Mouse (Mus musculus) urinary bladder, postnatal 10 days (tissue): Measurements from ENCODE around the gene Sema4f.

Source experiments
- DNase-seq: peaks from one replicate; pipeline ENCODE4 v3.0.0; 2022; ENCODE audit warnings: low spot score

Sema4f gene

GRCm38 (mm10) chr6:82939167-82939912 lies at the start of gene Sema4f:
Gene Sema4f, minus strand, starts transcription at chr6:82939769.
- no peak for DNase-seq

- DNase-seq = no peak
Measured at GRCm38 (mm10) chr6:82987411-82987971, 47.9 kb upstream of the Sema4f start.

GRCm38 (mm10) chr6:82971031-82971430 lies 31.5 kb upstream of the Sema4f start:
- no peak for DNase-seq

GRCm38 (mm10) chr6:82969249-82970084 lies 29.9 kb upstream of the Sema4f start:
- DNase-seq = no peak

- no peak for DNase-seq
Measured at GRCm38 (mm10) chr6:82961664-82962063, 22.1 kb upstream of the Sema4f start.

- no peak for DNase-seq
Measured at GRCm38 (mm10) chr6:82956553-82957251, 17.1 kb upstream of the Sema4f start.

- DNase-seq = no peak
Measured at GRCm38 (mm10) chr6:82946651-82947050, 7.1 kb upstream of the Sema4f start, which contains the start of gene M1ap. Gene M1ap, plus strand, starts transcription at chr6:82946902.

GRCm38 (mm10) chr6:82945750-82946149 lies 6.2 kb upstream of the Sema4f start:
- no peak for DNase-seq

- no peak for DNase-seq
Measured at GRCm38 (mm10) chr6:82940765-82941164, 1.2 kb upstream of the Sema4f start.

GRCm38 (mm10) chr6:82934616-82935230 lies 4.8 kb downstream of the Sema4f start:
- no peak for DNase-seq

- DNase-seq = no peak
Measured at GRCm38 (mm10) chr6:82927617-82928016, 12.0 kb downstream of the Sema4f start.

- no peak for DNase-seq
Measured at GRCm38 (mm10) chr6:82926528-82926927, 13.0 kb downstream of the Sema4f start.

GRCm38 (mm10) chr6:82926106-82926505 lies 13.5 kb downstream of the Sema4f start:
- DNase-seq = no peak

- no peak for DNase-seq
Measured at GRCm38 (mm10) chr6:82925005-82925404, 14.6 kb downstream of the Sema4f start.

- DNase-seq = no peak
Measured at GRCm38 (mm10) chr6:82921426-82922224, 17.9 kb downstream of the Sema4f start.

- no peak for DNase-seq
Measured at GRCm38 (mm10) chr6:82919520-82919919, 20.0 kb downstream of the Sema4f start.

GRCm38 (mm10) chr6:82918371-82918770 lies 21.2 kb downstream of the Sema4f start:
- DNase-seq = no peak

GRCm38 (mm10) chr6:82917778-82918129 lies 21.8 kb downstream of the Sema4f start:
- no peak for DNase-seq

- no peak for DNase-seq
Measured at GRCm38 (mm10) chr6:82917076-82917777, 22.3 kb downstream of the Sema4f start.

- DNase-seq = no peak
Measured at GRCm38 (mm10) chr6:82916459-82916858, 23.1 kb downstream of the Sema4f start.
